Mouse (Mus musculus) lung, embryonic 15.5 days (tissue): Measurements from ENCODE around the gene Spata2l. TPM values are rescaled to one million over a fixed set of nuclear protein-coding genes. Genes with fewer than 3 reads are reported as not detected.
"Not testable (repeated sequence)": the region's sequence is repeated elsewhere in the genome, so short reads cannot be mapped to it uniquely, and the experiment has no call there.

ENCODE experiments used
- ATAC-seq: fragments of 200-750 bp; cut with Nextera tagmentation; 2 replicates; pipeline ENCODE4 v1.8.0; 2017; ENCODE audit warnings: moderate number of reproducible peaks, borderline replicate concordance; ENCODE audit not compliant: low FRiP score, low TSS enrichment; ENCODE audit errors: extremely low read depth
- H3K27ac ChIP-seq: fragments of 300-500 bp; sonication (generic); 2 replicates; pipeline ENCODE4 v1.5.1; 2015; ENCODE audit warnings: moderate library complexity, mild to moderate bottlenecking, inconsistent platforms
- H3K27me3 ChIP-seq: fragments of 300-500 bp; sonication (generic); 2 replicates; pipeline ENCODE4 v1.6.1; 2015; ENCODE audit warnings: inconsistent platforms
- H3K36me3 ChIP-seq: fragments of 300-500 bp; sonication (generic); 2 replicates; pipeline ENCODE4 v1.6.1; 2015; ENCODE audit warnings: inconsistent platforms
- H3K4me1 ChIP-seq: fragments of 300-500 bp; sonication (generic); 2 replicates; pipeline ENCODE4 v1.6.1; 2015; ENCODE audit warnings: inconsistent platforms
- H3K4me2 ChIP-seq: fragments of 300-500 bp; sonication (generic); 2 replicates; pipeline ENCODE4 v1.6.1; 2015; ENCODE audit warnings: inconsistent platforms, mild to moderate bottlenecking, moderate library complexity
- H3K4me3 ChIP-seq: fragments of 300-500 bp; sonication (generic); 2 replicates; pipeline ENCODE4 v1.5.1; 2015; ENCODE audit warnings: mild to moderate bottlenecking, inconsistent platforms
- H3K9ac ChIP-seq: fragments of 300-500 bp; sonication (generic); 2 replicates; pipeline ENCODE4 v1.6.1; 2015; ENCODE audit warnings: inconsistent platforms
- H3K9me3 ChIP-seq: fragments of 300-500 bp; sonication (generic); 2 replicates; pipeline ENCODE4 v1.6.1; 2016; ENCODE audit warnings: inconsistent platforms
- WGBS: fragments of 180-500 bp; shearing (Covaris S2); methylation state at CpG from one replicate; pipeline ENCODE4 v1.1.7; 2015; 5-methylcytosine and 5-hydroxymethylcytosine counted together
- polyA plus RNA-seq: library from polyadenylated mRNA; unstranded; fragments of >200 nt; fragmentation: Nextera tagmentation; extraction: Ambion mirVana; gene quantifications from 2 replicates; pipeline ENCODE4 v1.2.1, GENCODE M21; 2015

Gene Spata2l
- polyA plus RNA-seq = 4.6 and 4.8 TPM in 2 replicates

- Histone ChIP-seq H3K36me3 (0 out of 2 replicates have a peak, but pooled peaks cover 2% of the 10 kb centered on the region), H3K4me2 (peak within 1 kb of the TSS; percentile 90), H3K4me1 (peaks cover 17% of the 10 kb centered on the region), H3K9me3 (no peaks in the 10 kb centered on the region), H3K4me3 (peak within 1 kb of the TSS; percentile 65), H3K27me3 (peaks cover 30% of the 10 kb centered on the region), H3K9ac (peak within 1 kb of the TSS; percentile 54), H3K27ac (no peak within 1 kb of the TSS)
- ATAC-seq = peak; percentile 83
- 1% methylated on average over 57 of the region's 57 CpGs for WGBS
These were observed at the start of gene Spata2l for GRCm38 (mm10) chr8:123235520-123236497. TSS of gene Spata2l (minus strand) at chr8:123236233.

- peaks cover 31% of the 10 kb centered on the region for H3K36me3 ChIP-seq
- ATAC-seq = no peak
These were observed 48.5 kb upstream of the Spata2l start for GRCm38 (mm10) chr8:123284493-123284892.

GRCm38 (mm10) chr8:123283991-123284390, 48.0 kb upstream of the Spata2l start:
- no peak for ATAC-seq
- Histone ChIP-seq H3K9me3 (no peaks in the 10 kb centered on the region), H3K27me3 (no peaks in the 10 kb centered on the region), H3K27ac (no peak overlapping the region), H3K4me2 (no peak overlapping the region), H3K36me3 (peaks cover 26% of the 10 kb centered on the region), H3K9ac (no peak overlapping the region), H3K4me3 (no peak overlapping the region), H3K4me1 (no peaks in the 10 kb centered on the region)
- 75% methylated on average over 7 of the region's 7 CpGs for WGBS

More at GRCm38 (mm10) chr8:123284493-123284892, 48.5 kb upstream of the Spata2l start:
- Histone ChIP-seq H3K4me1 (no peaks in the 10 kb centered on the region), H3K27ac (no peak overlapping the region), H3K4me3 (no peak overlapping the region), H3K27me3 (no peaks in the 10 kb centered on the region), H3K9ac (no peak overlapping the region), H3K9me3 (no peaks in the 10 kb centered on the region), H3K4me2 (no peak overlapping the region)
- WGBS = 64% methylated on average over 5 of the region's 5 CpGs

GRCm38 (mm10) chr8:123282994-123283393, 47.0 kb upstream of the Spata2l start:
- not testable (repeated sequence) for H3K4me2 ChIP-seq, H3K9ac ChIP-seq, H3K4me1 ChIP-seq, ATAC-seq, H3K9me3 ChIP-seq, H3K27me3 ChIP-seq, H3K4me3 ChIP-seq, H3K27ac ChIP-seq
- H3K36me3 ChIP-seq = peaks cover 20% of the 10 kb centered on the region
- WGBS = 91% methylated on average over 5 of the region's 6 CpGs

GRCm38 (mm10) chr8:123280302-123281094, 44.5 kb upstream of the Spata2l start:
- Histone ChIP-seq H3K27ac (no peak overlapping the region), H3K4me3 (no peak overlapping the region), H3K9ac (no peak overlapping the region), H3K4me2 (no peak overlapping the region), H3K9me3 (no peaks in the 10 kb centered on the region), H3K36me3 (peaks cover 16% of the 10 kb centered on the region; the same call in 1 of the 2 replicates), H3K27me3 (no peaks in the 10 kb centered on the region), H3K4me1 (no peaks in the 10 kb centered on the region)
- WGBS = 85% methylated on average over 13 of the region's 13 CpGs
- ATAC-seq = no peak

GRCm38 (mm10) chr8:123279828-123280227, 43.8 kb upstream of the Spata2l start:
- H3K9me3 ChIP-seq = no peaks in the 10 kb centered on the region
- H3K9ac ChIP-seq = no peak overlapping the region
- H3K36me3 ChIP-seq = peaks cover 16% of the 10 kb centered on the region; the same call in 1 of the 2 replicates
- no peaks in the 10 kb centered on the region for H3K4me1 ChIP-seq
- no peak overlapping the region for H3K27ac ChIP-seq
- H3K27me3 ChIP-seq = no peaks in the 10 kb centered on the region
- no peak for ATAC-seq
- H3K4me3 ChIP-seq = no peak overlapping the region
- 88% methylated on average over 4 of the region's 4 CpGs for WGBS
- H3K4me2 ChIP-seq = no peak overlapping the region

- no peaks in the 10 kb centered on the region for H3K9me3 ChIP-seq
- peaks cover 16% of the 10 kb centered on the region; the same call in 1 of the 2 replicates for H3K36me3 ChIP-seq
- no peak overlapping the region for H3K4me3 ChIP-seq
- no peaks in the 10 kb centered on the region for H3K4me1 ChIP-seq
- WGBS = 69% methylated on average over 7 of the region's 7 CpGs
- no peaks in the 10 kb centered on the region for H3K27me3 ChIP-seq
- no peak overlapping the region for H3K27ac ChIP-seq
- ATAC-seq = no peak
- H3K9ac ChIP-seq = no peak overlapping the region
- H3K4me2 ChIP-seq = no peak overlapping the region
These were observed 42.4 kb upstream of the Spata2l start for GRCm38 (mm10) chr8:123278445-123278844.

GRCm38 (mm10) chr8:123275096-123275495, 39.1 kb upstream of the Spata2l start:
- H3K36me3 ChIP-seq = peaks cover 11% of the 10 kb centered on the region
- H3K27me3 ChIP-seq = no peaks in the 10 kb centered on the region
- H3K4me3 ChIP-seq = no peak overlapping the region
- ATAC-seq = no peak
- H3K27ac ChIP-seq = no peak overlapping the region
- no peak overlapping the region for H3K4me2 ChIP-seq
- WGBS = 94% methylated on average over 12 of the region's 12 CpGs
- H3K9ac ChIP-seq = no peak overlapping the region
- H3K9me3 ChIP-seq = no peaks in the 10 kb centered on the region
- H3K4me1 ChIP-seq = no peaks in the 10 kb centered on the region

GRCm38 (mm10) chr8:123274447-123274846, 38.4 kb upstream of the Spata2l start:
- no peaks in the 10 kb centered on the region for H3K9me3 ChIP-seq
- H3K9ac ChIP-seq = no peak overlapping the region
- no peak overlapping the region for H3K4me2 ChIP-seq
- H3K27me3 ChIP-seq = no peaks in the 10 kb centered on the region
- WGBS = 78% methylated on average over 5 of the region's 5 CpGs
- peaks cover 13% of the 10 kb centered on the region for H3K36me3 ChIP-seq
- H3K4me3 ChIP-seq = no peak overlapping the region
- H3K4me1 ChIP-seq = no peaks in the 10 kb centered on the region
- no peak for ATAC-seq
- H3K27ac ChIP-seq = no peak overlapping the region

GRCm38 (mm10) chr8:123271901-123272300, 35.9 kb upstream of the Spata2l start:
- WGBS = 51% methylated on average over 4 of the region's 4 CpGs
- no peak overlapping the region for H3K27ac ChIP-seq
- H3K4me2 ChIP-seq = no peak overlapping the region
- no peak overlapping the region for H3K4me3 ChIP-seq
- no peak for ATAC-seq
- no peaks in the 10 kb centered on the region for H3K9me3 ChIP-seq
- no peak overlapping the region for H3K9ac ChIP-seq
- no peaks in the 10 kb centered on the region for H3K4me1 ChIP-seq
- H3K36me3 ChIP-seq = peaks cover 36% of the 10 kb centered on the region
- H3K27me3 ChIP-seq = no peaks in the 10 kb centered on the region

- Histone ChIP-seq H3K9me3 (no peaks in the 10 kb centered on the region), H3K27ac (no peak overlapping the region), H3K36me3 (peaks cover 44% of the 10 kb centered on the region), H3K9ac (no peak overlapping the region), H3K27me3 (no peaks in the 10 kb centered on the region), H3K4me1 (no peaks in the 10 kb centered on the region), H3K4me3 (no peak overlapping the region), H3K4me2 (no peak overlapping the region)
- no peak for ATAC-seq
- WGBS = 89% methylated on average over 10 of the region's 10 CpGs
These were observed 35.1 kb upstream of the Spata2l start for GRCm38 (mm10) chr8:123271147-123271546.
